Mouse (Mus musculus) forebrain, postnatal 0 days (tissue): ENCODE results near the gene Fam19a5. TPM values are rescaled to one million over a fixed set of nuclear protein-coding genes. Genes with fewer than 3 reads are reported as not detected.

Experiments used
- ATAC-seq: fragments of 200-750 bp; cut with Nextera tagmentation; 2 replicates; pipeline ENCODE4 v1.8.0; 2017; ENCODE audit warnings: mild to moderate bottlenecking, moderate library complexity
- DNase-seq: peaks from one replicate; pipeline ENCODE4 v3.0.0-alpha.2; 2015
- H3K27ac ChIP-seq: fragments of 300-500 bp; sonication (generic); 2 replicates; pipeline ENCODE4 v1.5.1; 2014; ENCODE audit warnings: low read depth, mild to moderate bottlenecking, antibody characterized with exemption, low read length, moderate library complexity, mixed read lengths
- H3K27me3 ChIP-seq: fragments of 300-500 bp; sonication (generic); 2 replicates; pipeline ENCODE4 v1.6.1; 2014; ENCODE audit warnings: mild to moderate bottlenecking, low read length, mixed read lengths; ENCODE audit not compliant: insufficient read depth
- H3K36me3 ChIP-seq: fragments of 300-500 bp; sonication (generic); 2 replicates; pipeline ENCODE4 v1.6.1; 2014; ENCODE audit warnings: mild to moderate bottlenecking, moderate library complexity; ENCODE audit not compliant: insufficient read depth
- H3K4me1 ChIP-seq: fragments of 300-500 bp; sonication (generic); 2 replicates; pipeline ENCODE4 v1.6.1; 2014; ENCODE audit warnings: antibody characterized with exemption; ENCODE audit not compliant: insufficient read depth
- H3K4me2 ChIP-seq: fragments of 300-500 bp; sonication (generic); 2 replicates; pipeline ENCODE4 v1.6.1; 2014; ENCODE audit warnings: low read depth, mild to moderate bottlenecking, moderate library complexity
- H3K4me3 ChIP-seq: fragments of 300-500 bp; sonication (generic); 2 replicates; pipeline ENCODE4 v1.5.1; 2014; ENCODE audit warnings: low read depth, low read length, mixed read lengths
- H3K9ac ChIP-seq: fragments of 300-500 bp; sonication (generic); 2 replicates; pipeline ENCODE4 v1.6.1; 2014; ENCODE audit warnings: mild to moderate bottlenecking
- H3K9me3 ChIP-seq: fragments of 300-500 bp; sonication (generic); 2 replicates; pipeline ENCODE4 v1.6.1; 2016; ENCODE audit warnings: low read length
- CTCF ChIP-seq: sonication (generic); IDR thresholded peaks from 2 replicates; pipeline ENCODE4 v1.5.1; 2016; ENCODE audit warnings: antibody characterized with exemption, control low read depth, low read depth
- WGBS: fragments of 180-500 bp; shearing (Covaris S2); extraction: QIAGEN DNeasy Blood & Tissue Kit; methylation state at CpG from one replicate; pipeline ENCODE4 v1.1.7; 2014; 5-methylcytosine and 5-hydroxymethylcytosine counted together
- polyA plus RNA-seq: library from polyadenylated mRNA; unstranded; fragments of >200 nt; fragmentation: Nextera tagmentation; extraction: Ambion mirVana; gene quantifications from 2 replicates; pipeline ENCODE4 v1.2.1, GENCODE M21; 2015
- total RNA-seq: library from RNA; depleted of rRNA; stranded (reverse); fragments of >200 nt; gene quantifications from 2 replicates; pipeline ENCODE4 v1.2.3, GENCODE M21; 2014

Gene Fam19a5
- total and polyA plus RNA-seq, 2 experiments from 2014 or later = 28.2 to 84.7 TPM

- H3K36me3 ChIP-seq = peaks cover 6% of the 10 kb centered on the region; the same call in 1 of the 2 replicates
- H3K9me3 ChIP-seq = no peaks in the 10 kb centered on the region
- WGBS = 98% methylated on average over 1 of the region's 1 CpGs
- no peak overlapping the region for H3K4me2 ChIP-seq
- no peaks in the 10 kb centered on the region for H3K27me3 ChIP-seq
- H3K9ac ChIP-seq = no peak overlapping the region
- H3K4me1 ChIP-seq = peaks cover 7% of the 10 kb centered on the region; the same call in 1 of the 2 replicates
- ATAC-seq (no peak), DNase-seq (no peak)
- no peak overlapping the region for H3K4me3 ChIP-seq
- H3K27ac ChIP-seq = no peak overlapping the region
- TF ChIP-seq CTCF = no peak
These were observed 158.7 kb downstream of the Fam19a5 start for GRCm38 (mm10) chr15:87702821-87703220.

GRCm38 (mm10) chr15:87703334-87703733, 159.2 kb downstream of the Fam19a5 start:
- no peak for TF ChIP-seq CTCF
- H3K4me3 ChIP-seq = no peak overlapping the region
- peaks cover 6% of the 10 kb centered on the region; the same call in 1 of the 2 replicates for H3K4me1 ChIP-seq
- 95% methylated on average over 3 of the region's 3 CpGs for WGBS
- no peak overlapping the region for H3K9ac ChIP-seq
- no peak overlapping the region for H3K27ac ChIP-seq
- peaks cover 6% of the 10 kb centered on the region; the same call in 1 of the 2 replicates for H3K36me3 ChIP-seq
- H3K9me3 ChIP-seq = no peaks in the 10 kb centered on the region
- no peak for ATAC-seq
- DNase-seq = no peak
- no peaks in the 10 kb centered on the region for H3K27me3 ChIP-seq
- H3K4me2 ChIP-seq = no peak overlapping the region

- Histone ChIP-seq H3K27ac (no peak overlapping the region), H3K4me2 (no peak overlapping the region), H3K9me3 (no peaks in the 10 kb centered on the region), H3K27me3 (no peaks in the 10 kb centered on the region), H3K9ac (no peak overlapping the region), H3K4me1 (peaks cover 4% of the 10 kb centered on the region; the same call in 1 of the 2 replicates), H3K4me3 (no peak overlapping the region), H3K36me3 (no peaks in the 10 kb centered on the region)
- no peak for DNase-seq
- WGBS = 57% methylated on average over 4 of the region's 4 CpGs
- TF ChIP-seq CTCF = no peak
- no peak for ATAC-seq
These were observed 167.7 kb downstream of the Fam19a5 start for GRCm38 (mm10) chr15:87711790-87712189.

- Histone ChIP-seq H3K27ac (no peak overlapping the region), H3K4me1 (peaks cover 4% of the 10 kb centered on the region; the same call in 1 of the 2 replicates), H3K9ac (no peak overlapping the region), H3K4me2 (no peak overlapping the region), H3K4me3 (no peak overlapping the region), H3K9me3 (no peaks in the 10 kb centered on the region), H3K27me3 (no peaks in the 10 kb centered on the region), H3K36me3 (no peaks in the 10 kb centered on the region)
- ATAC-seq (peak; percentile 16; the same call in 1 of the 2 replicates), DNase-seq (no peak)
- no peak for TF ChIP-seq CTCF
- WGBS = 46% methylated on average over 8 of the region's 8 CpGs
These were observed 168.1 kb downstream of the Fam19a5 start for GRCm38 (mm10) chr15:87712221-87712620.

DNA sequence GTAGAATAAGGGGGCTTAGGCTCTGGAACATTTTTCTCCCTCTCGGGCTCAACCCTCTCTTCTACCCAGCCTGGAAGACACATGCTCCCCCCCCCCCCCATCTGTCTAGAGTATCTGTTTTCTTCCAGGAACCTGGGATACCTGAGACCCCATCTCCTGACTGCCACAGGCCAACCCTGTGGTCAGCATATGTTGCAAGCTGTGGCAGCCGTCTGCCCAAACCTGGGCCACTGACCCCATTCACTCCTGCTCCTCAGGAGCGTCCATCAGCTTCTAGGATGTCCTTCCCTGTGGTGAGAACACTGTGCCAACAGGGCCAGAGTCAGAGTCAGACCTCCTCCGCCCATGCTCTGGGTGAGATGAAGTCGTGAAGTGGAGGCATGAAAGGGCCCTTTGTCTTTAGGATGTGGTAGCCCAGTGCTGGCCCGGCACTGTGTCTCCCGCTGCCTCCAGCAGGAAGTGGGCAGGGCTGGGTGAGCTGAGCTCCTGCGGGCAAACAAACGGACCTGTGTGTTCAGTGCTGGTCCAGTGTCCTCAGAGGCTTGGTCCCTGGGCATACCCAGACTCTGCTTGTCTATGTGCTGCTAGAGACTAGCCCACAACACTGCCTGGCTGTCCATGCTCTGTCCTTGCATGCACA, 171.1 kb downstream of the Fam19a5 start:
- ATAC-seq (peak; percentile 90), DNase-seq (peak; percentile 51)
- WGBS = 33% methylated on average over 9 of the region's 9 CpGs
- Histone ChIP-seq H3K36me3 (no peaks in the 10 kb centered on the region), H3K4me3 (no peak overlapping the region), H3K4me2 (no peak overlapping the region), H3K4me1 (peaks cover 4% of the 10 kb centered on the region; the same call in 1 of the 2 replicates), H3K27me3 (no peaks in the 10 kb centered on the region), H3K9ac (no peak overlapping the region), H3K9me3 (no peaks in the 10 kb centered on the region), H3K27ac (no peak overlapping the region)
- TF ChIP-seq CTCF = no peak

GRCm38 (mm10) chr15:87717056-87717455, 173.0 kb downstream of the Fam19a5 start:
- TF ChIP-seq CTCF = no peak
- H3K27me3 ChIP-seq = no peaks in the 10 kb centered on the region
- H3K4me1 ChIP-seq = peaks cover 4% of the 10 kb centered on the region; the same call in 1 of the 2 replicates
- H3K27ac ChIP-seq = no peak overlapping the region
- ATAC-seq (no peak; the same call in 1 of the 2 replicates), DNase-seq (no peak)
- peaks cover 7% of the 10 kb centered on the region; the same call in 1 of the 2 replicates for H3K36me3 ChIP-seq
- no peak overlapping the region for H3K4me3 ChIP-seq
- no peak overlapping the region for H3K4me2 ChIP-seq
- no peaks in the 10 kb centered on the region for H3K9me3 ChIP-seq
- 74% methylated on average over 5 of the region's 5 CpGs for WGBS
- H3K9ac ChIP-seq = no peak overlapping the region

- Histone ChIP-seq H3K36me3 (peaks cover 7% of the 10 kb centered on the region; the same call in 1 of the 2 replicates), H3K4me1 (no peaks in the 10 kb centered on the region), H3K27me3 (no peaks in the 10 kb centered on the region), H3K9me3 (no peaks in the 10 kb centered on the region), H3K9ac (no peak overlapping the region), H3K4me3 (no peak overlapping the region), H3K27ac (no peak overlapping the region), H3K4me2 (no peak overlapping the region)
- 88% methylated on average over 5 of the region's 5 CpGs for WGBS
- TF ChIP-seq CTCF = no peak
- no peak for DNase-seq
- no peak; the same call in 1 of the 2 replicates for ATAC-seq
These were observed 179.4 kb downstream of the Fam19a5 start for GRCm38 (mm10) chr15:87723455-87723986.
